In genomic region chr11:80518421-80519367, GRCm38 (mm10) we compare ENCODE assay signal across 9 mouse cellular contexts. TPM values are rescaled to one million over a fixed set of nuclear protein-coding genes. Genes with fewer than 3 reads are reported as not detected.
DNase-seq lines count a peak whose midpoint lies in the region; ATAC-seq lines count a peak whose summit lies in the region.
"Had no signal": no experiment of that assay in that cellular context is flagged by ENCODE, and none has a peak within 500 bp of the region (broad histone marks: within the 10 kb centered on the region; RNA-seq: fewer than 3 reads in every experiment).

No protein-coding gene starts in this region.

- H3K27ac ChIP-seq in forebrain, embryonic 14.5 days (ENCODE audit: low read depth, low read length) = peak overlapping the region; percentile 97
- H3K27ac ChIP-seq in neural tube, embryonic 14.5 days (ENCODE audit: low read depth, low read length) = peak overlapping the region; percentile 83
- H3K27ac ChIP-seq: limb, embryonic 15.5 days had no signal

- WGBS in forebrain, embryonic 14.5 days = 19% methylated on average over 9 of the region's 9 CpGs
- 8% methylated on average over 9 of the region's 9 CpGs for WGBS in neural tube, embryonic 14.5 days

- peak overlapping the region; percentile 20; the same call in 1 of the 2 replicates for H3K4me2 ChIP-seq in forebrain, embryonic 14.5 days (ENCODE audit: low read length)
- H3K4me2 ChIP-seq in neural tube, embryonic 14.5 days (ENCODE audit: low read depth, low read length) = no peak overlapping the region
- H3K4me2 ChIP-seq: limb, embryonic 15.5 days had no signal

- H3K4me3 ChIP-seq in forebrain, embryonic 14.5 days (ENCODE audit: low read depth, low read length) = no peak overlapping the region
- H3K4me3 ChIP-seq in neural tube, embryonic 14.5 days (ENCODE audit: low read depth, low read length) = no peak overlapping the region
- H3K4me3 ChIP-seq: limb, embryonic 15.5 days had no signal

- H3K9ac ChIP-seq in forebrain, embryonic 14.5 days (ENCODE audit: low read length) = peak overlapping the region; percentile 56
- H3K9ac ChIP-seq in neural tube, embryonic 14.5 days (replicated peaks; ENCODE audit: low read depth, low read length) = 0 out of 2 replicates have a peak overlapping the region, but pooled peaks have one; percentile 13
- H3K9ac ChIP-seq: limb, embryonic 15.5 days had no signal

- peak; percentile 85 for ATAC-seq in frontal cortex, adult (ENCODE audit: low TSS enrichment)
- ATAC-seq in forebrain, embryonic 14.5 days = peak; percentile 99
- ATAC-seq in neural tube, embryonic 14.5 days (ENCODE audit: low read depth) = peak; percentile 93

- H3K9me3 ChIP-seq in forebrain, embryonic 14.5 days (replicated peaks; ENCODE audit: control insufficient read depth, low read length) = no peaks in the 10 kb centered on the region
- H3K9me3 ChIP-seq in neural tube, embryonic 14.5 days (ENCODE audit: control insufficient read depth, low read length) = no peaks in the 10 kb centered on the region
- H3K9me3 ChIP-seq: limb, embryonic 15.5 days had no signal

- H3K4me1 ChIP-seq in forebrain, embryonic 14.5 days (ENCODE audit: control insufficient read depth, insufficient read depth, low read length) = peaks cover 52% of the 10 kb centered on the region
- H3K4me1 ChIP-seq in neural tube, embryonic 14.5 days (ENCODE audit: control insufficient read depth, insufficient read depth, low read length) = peaks cover 22% of the 10 kb centered on the region

- no peaks in the 10 kb centered on the region for H3K27me3 ChIP-seq in forebrain, embryonic 14.5 days (replicated peaks; ENCODE audit: control insufficient read depth, insufficient read depth, low read length)
- H3K27me3 ChIP-seq in neural tube, embryonic 14.5 days (ENCODE audit: control insufficient read depth, insufficient read depth, low read length) = no peaks in the 10 kb centered on the region
- H3K27me3 ChIP-seq: limb, embryonic 15.5 days had no signal

- H3K36me3 ChIP-seq in forebrain, embryonic 14.5 days (ENCODE audit: control insufficient read depth, insufficient read depth, low read length) = no peaks in the 10 kb centered on the region
- no peaks in the 10 kb centered on the region for H3K36me3 ChIP-seq in neural tube, embryonic 14.5 days (ENCODE audit: control insufficient read depth, insufficient read depth, low read length)
- H3K36me3 ChIP-seq: limb, embryonic 15.5 days had no signal

- no peak for DNase-seq in frontal cortex, postnatal 25 days (ENCODE audit: low spot score in 2 of 2)
- DNase-seq in forebrain, embryonic 14.5 days (ENCODE audit: low spot score) = peak; percentile 99
- DNase-seq in layer of hippocampus, postnatal 36 days = peak; percentile 62 to 67
- no peak for DNase-seq in adrenal gland, adult 2 months
- DNase-seq in urinary bladder, adult 18-20 months (ENCODE audit: low spot score in 2 of 2) = no peak
- DNase-seq in adrenal gland, adult 18-20 months (ENCODE audit: low spot score in 2 of 2) = no peak

RNA-seq across cellular contexts. Expression of gene Cdk5r1, which starts 41.9 kb away (rescaled TPM):
- 85.8 and 91.8 TPM in 2 replicates for polyA plus RNA-seq in forebrain, embryonic 14.5 days (2014; fragmentation: Nextera tagmentation; extraction: Ambion mirVana)
- total RNA-seq in layer of hippocampus, postnatal 36 days (2021) = 100 to 1,000 TPM; 226 to 242 TPM
- polyA plus RNA-seq in neural tube, embryonic 14.5 days (2014; fragmentation: Nextera tagmentation; extraction: Ambion mirVana) = 83.1 and 84.0 TPM in 2 replicates
- total RNA-seq in adrenal gland, adult 2 months (2021) = 1 to 10 TPM; 1.5 to 3.1 TPM
- polyA plus RNA-seq in adrenal gland, adult 2 months (2012; rRNA removed) = 5.8 TPM in 2 replicates
- total RNA-seq in adrenal gland, adult 18-20 months (2021) = 1 to 10 TPM; 1.5 to 2.0 TPM

Comparison
In these comparisons a context has a peak if more than half of its experiments do, and no peak if none do; other contexts are left out.
1. DNase-seq: peak in forebrain, embryonic 14.5 days (single experiment) and layer of hippocampus, postnatal 36 days (2 of 2); none in frontal cortex, postnatal 25 days (0 of 2), adrenal gland, adult 2 months (single experiment), urinary bladder, adult 18-20 months (0 of 2) and adrenal gland, adult 18-20 months (0 of 2).
2. RNA of gene Cdk5r1, which starts 41.9 kb away (total RNA-seq): 226 to 242 TPM in layer of hippocampus, postnatal 36 days; 1.5 to 3.1 TPM in adrenal gland, adult 2 months and 1.5 to 2.0 TPM in adrenal gland, adult 18-20 months; every median in the first group is over 10 times any median in the second.
3. Peak in every context shown above with its lines, with median percentiles within 50 percentile points of each other: ATAC-seq.